Mouse (Mus musculus): ENCODE data around the gene March2.

March2 gene

GRCm38 (mm10) chr17:33718944-33719725 is 665 bp upstream of the March2 start:
- no peak for DNase-seq (ENCODE audit: low read depth, low spot score)

GRCm38 (mm10) chr17:33717982-33718381 is 488 bp downstream of the March2 start:
- DNase-seq (ENCODE audit: low read depth, low spot score), result no peak

- no peak for DNase-seq (ENCODE audit: low read depth, low spot score)
Observed at GRCm38 (mm10) chr17:33717246-33717645, 1.2 kb downstream of the March2 start.

- DNase-seq (ENCODE audit: low read depth, low spot score), result no peak
Observed at GRCm38 (mm10) chr17:33714779-33715178, 3.7 kb downstream of the March2 start.

GRCm38 (mm10) chr17:33713271-33713670 is 5.2 kb downstream of the March2 start:
- DNase-seq (ENCODE audit: low read depth, low spot score), result no peak

- no peak for DNase-seq (ENCODE audit: low read depth, low spot score)
Observed at GRCm38 (mm10) chr17:33709834-33710233, 8.6 kb downstream of the March2 start.

GRCm38 (mm10) chr17:33703091-33703490 is 15.4 kb downstream of the March2 start:
- DNase-seq (ENCODE audit: low read depth, low spot score), result no peak

GRCm38 (mm10) chr17:33702178-33702577 is 16.3 kb downstream of the March2 start:
- DNase-seq (ENCODE audit: low read depth, low spot score), result no peak

- no peak for DNase-seq (ENCODE audit: low read depth, low spot score)
Observed at GRCm38 (mm10) chr17:33695471-33695870, 23.0 kb downstream of the March2 start.

GRCm38 (mm10) chr17:33686760-33687159 is 31.7 kb downstream of the March2 start, which contains the start of gene Hnrnpm:
Gene Hnrnpm, minus strand, starts transcription at chr17:33686860.
- no peak for DNase-seq (ENCODE audit: low read depth, low spot score)

- peak; percentile 98 for DNase-seq (ENCODE audit: low read depth, low spot score)
Observed at GRCm38 (mm10) chr17:33685249-33685653, 33.2 kb downstream of the March2 start.

GRCm38 (mm10) chr17:33684671-33685231 is 33.7 kb downstream of the March2 start:
- peak; percentile 76 for DNase-seq (ENCODE audit: low read depth, low spot score)

- no peak for DNase-seq (ENCODE audit: low read depth, low spot score)
Observed at GRCm38 (mm10) chr17:33681767-33682166, 36.7 kb downstream of the March2 start.

GRCm38 (mm10) chr17:33678771-33679170 is 39.7 kb downstream of the March2 start:
- no peak for DNase-seq (ENCODE audit: low read depth, low spot score)

- DNase-seq (ENCODE audit: low read depth, low spot score), result no peak
Observed at GRCm38 (mm10) chr17:33676086-33676485, 42.4 kb downstream of the March2 start.

GRCm38 (mm10) chr17:33675452-33675851 is 43.0 kb downstream of the March2 start:
- no peak for DNase-seq (ENCODE audit: low read depth, low spot score)

GRCm38 (mm10) chr17:33673837-33674236 is 44.6 kb downstream of the March2 start:
- DNase-seq (ENCODE audit: low read depth, low spot score), result no peak

GRCm38 (mm10) chr17:33669681-33670080 is 48.8 kb downstream of the March2 start:
- no peak for DNase-seq (ENCODE audit: low read depth, low spot score)

GRCm38 (mm10) chr17:33666813-33667212 is 51.7 kb downstream of the March2 start:
- no peak for DNase-seq (ENCODE audit: low read depth, low spot score)

- DNase-seq (ENCODE audit: low read depth, low spot score), result no peak
Observed at GRCm38 (mm10) chr17:33649781-33650475, 68.5 kb downstream of the March2 start.

- DNase-seq (ENCODE audit: low read depth, low spot score), result no peak
Observed at GRCm38 (mm10) chr17:33645073-33645472, 73.4 kb downstream of the March2 start.

- DNase-seq (ENCODE audit: low read depth, low spot score), result no peak
Observed at GRCm38 (mm10) chr17:33644068-33644467, 74.4 kb downstream of the March2 start.

- DNase-seq (ENCODE audit: low read depth, low spot score), result peak; percentile 42
Observed at GRCm38 (mm10) chr17:33639743-33640142, 78.7 kb downstream of the March2 start.
